Mouse (Mus musculus) heart, adult 2 months (tissue): ENCODE measurements around the gene Hsfy2.

Source experiments
- CTCF ChIP-seq: fragments of 200-600 bp; IDR thresholded peaks from 2 replicates; pipeline ENCODE4 v1.8.1; 2022; ENCODE audit warnings: antibody characterized with exemption, mild to moderate bottlenecking, moderate library complexity
- EP300 ChIP-seq: fragments of 200-500 bp; IDR thresholded peaks from 2 replicates; pipeline ENCODE4 v1.6.1; 2011; ENCODE audit warnings: low read depth, low read length, control low read depth; ENCODE audit not compliant: insufficient read depth

- no peak for TF ChIP-seq CTCF
- TF ChIP-seq EP300: no peak
These were observed 12.9 kb downstream of the Hsfy2 start for GRCm38 (mm10) chr1:56624304-56624703.
